Mouse (Mus musculus): ENCODE measurements at regions not wholly inside any gene's neighbourhood (a gene's known extent, or its start where the extent isn't known, plus 50 kb on each side); places are given as distances from the start of the nearest gene placed in this dataset.

DNA sequence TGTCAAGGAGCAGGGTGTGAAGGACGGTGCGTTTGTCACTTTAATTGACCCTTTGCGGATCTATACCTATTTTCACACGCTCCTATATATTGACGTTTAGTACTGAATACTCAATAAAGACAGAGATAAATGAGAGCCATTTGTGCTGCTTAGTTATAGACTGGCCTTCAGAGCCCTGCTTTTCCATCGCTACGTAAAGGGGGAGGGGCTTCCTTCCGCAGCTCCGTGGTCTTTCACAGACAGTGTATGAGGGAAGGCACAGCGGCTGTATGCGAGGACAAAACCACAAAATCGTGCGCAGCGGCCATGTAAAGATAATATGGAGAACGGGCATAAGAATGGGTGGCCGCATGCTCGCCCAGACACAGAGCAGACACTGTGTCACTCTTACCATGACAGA is 58.4 kb upstream of the Pced1b start:
- Histone ChIP-seq H3K4me3 (replicated peaks) (no peak overlapping the region), H3K9me3 (replicated peaks) (no peaks in the 10 kb centered on the region), H3K27ac (replicated peaks) (no peak overlapping the region), H3K36me3 (no peaks in the 10 kb centered on the region), H3K27me3 (no peaks in the 10 kb centered on the region), H3K4me2 (replicated peaks) (no peak overlapping the region), H3K9ac (no peak overlapping the region), H3K4me1 (no peaks in the 10 kb centered on the region)
- no peak for ATAC-seq (ENCODE audit: insufficient number of reproducible peaks, low FRiP score, low TSS enrichment, low read depth)
- 76% methylated on average over 17 of the region's 17 CpGs for WGBS

DNA sequence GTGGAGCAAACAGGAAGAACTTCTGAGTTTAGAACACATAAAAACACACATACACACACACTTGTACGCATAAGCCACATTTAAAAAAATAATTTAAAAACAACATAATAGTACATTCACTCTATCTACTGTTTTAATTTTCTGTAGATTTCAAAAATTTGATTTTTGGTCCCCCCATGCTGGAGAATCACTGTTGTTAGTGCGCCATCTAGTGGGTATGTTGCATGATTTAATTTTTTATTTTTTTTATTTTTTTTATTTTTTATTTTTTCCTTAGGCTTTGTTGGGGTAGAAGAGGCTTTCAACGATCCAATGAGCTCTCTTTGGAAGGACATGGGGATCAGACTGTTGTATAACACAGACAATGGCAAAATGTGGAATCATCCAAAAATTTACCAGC is 59.1 kb upstream of the Pced1b start:
- WGBS, result 35% methylated on average over 3 of the region's 3 CpGs
- Histone ChIP-seq H3K36me3 (no peaks in the 10 kb centered on the region), H3K9me3 (replicated peaks) (no peaks in the 10 kb centered on the region), H3K27me3 (no peaks in the 10 kb centered on the region), H3K27ac (replicated peaks) (no peak overlapping the region), H3K4me3 (replicated peaks) (no peak overlapping the region), H3K9ac (no peak overlapping the region), H3K4me1 (no peaks in the 10 kb centered on the region), H3K4me2 (replicated peaks) (no peak overlapping the region)
- ATAC-seq (ENCODE audit: insufficient number of reproducible peaks, low FRiP score, low TSS enrichment, low read depth), result no peak

DNA sequence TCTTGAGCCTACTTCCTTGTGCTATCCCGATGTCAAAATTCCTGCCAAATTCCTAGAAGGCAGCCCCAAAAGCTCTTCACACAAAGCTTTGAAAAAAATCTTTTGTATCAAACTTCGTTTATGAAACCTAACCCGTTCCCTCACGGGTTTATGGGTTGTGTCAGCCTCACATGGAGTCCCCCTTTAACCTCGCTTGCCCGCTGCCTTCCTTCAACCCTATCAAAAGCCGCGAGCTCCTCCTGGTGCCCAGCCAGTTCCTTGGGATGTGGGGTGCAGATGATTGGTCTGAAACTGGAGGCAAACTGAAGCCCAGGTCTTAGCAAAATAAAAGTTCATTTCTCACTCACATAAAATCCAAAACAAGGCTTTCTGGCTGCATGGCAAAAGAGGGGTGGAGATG is 60.9 kb upstream of the Pced1b start:
- no peaks in the 10 kb centered on the region for H3K9me3 ChIP-seq (replicated peaks)
- H3K4me3 ChIP-seq (replicated peaks), result no peak overlapping the region
- 0 out of 2 replicates have a peak, but pooled peaks cover 2% of the 10 kb centered on the region for H3K4me1 ChIP-seq
- no peak overlapping the region for H3K4me2 ChIP-seq (replicated peaks)
- no peaks in the 10 kb centered on the region for H3K27me3 ChIP-seq
- no peak overlapping the region for H3K27ac ChIP-seq (replicated peaks)
- no peaks in the 10 kb centered on the region for H3K36me3 ChIP-seq
- no peak overlapping the region for H3K9ac ChIP-seq
- no peak for ATAC-seq (ENCODE audit: insufficient number of reproducible peaks, low FRiP score, low TSS enrichment, low read depth)
- 51% methylated on average over 8 of the region's 8 CpGs for WGBS

DNA sequence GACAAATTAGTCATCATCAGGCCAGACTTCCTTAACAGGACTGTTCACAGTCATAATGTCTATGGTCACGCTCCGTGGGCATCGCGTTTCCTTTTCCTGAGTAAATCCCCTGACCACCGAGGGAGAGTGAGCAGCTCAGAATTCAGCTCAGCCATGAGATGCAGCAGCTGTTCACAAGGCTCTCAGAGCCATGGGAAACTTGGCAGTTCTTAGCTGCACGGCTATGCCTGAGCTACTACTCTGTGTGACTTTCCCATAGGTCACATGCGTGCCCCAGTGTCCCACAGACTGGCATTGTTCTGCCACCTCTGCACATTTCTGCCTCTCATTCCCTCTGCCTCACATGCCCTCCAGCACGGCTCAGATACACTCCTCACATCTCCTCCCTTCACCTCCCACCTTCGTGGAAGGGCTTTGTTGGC is 64.3 kb upstream of the Pced1b start:
- 25% methylated on average over 9 of the region's 9 CpGs for WGBS
- no peak overlapping the region for H3K4me3 ChIP-seq (replicated peaks)
- H3K9ac ChIP-seq, result no peak overlapping the region
- H3K36me3 ChIP-seq, result no peaks in the 10 kb centered on the region
- 0 out of 2 replicates have a peak, but pooled peaks cover 7% of the 10 kb centered on the region for H3K4me1 ChIP-seq
- H3K4me2 ChIP-seq (replicated peaks), result no peak overlapping the region
- no peak overlapping the region for H3K27ac ChIP-seq (replicated peaks)
- no peaks in the 10 kb centered on the region for H3K9me3 ChIP-seq (replicated peaks)
- no peaks in the 10 kb centered on the region for H3K27me3 ChIP-seq
- ATAC-seq (ENCODE audit: insufficient number of reproducible peaks, low FRiP score, low TSS enrichment, low read depth), result peak; percentile 78; the same call in 1 of the 2 replicates

DNA sequence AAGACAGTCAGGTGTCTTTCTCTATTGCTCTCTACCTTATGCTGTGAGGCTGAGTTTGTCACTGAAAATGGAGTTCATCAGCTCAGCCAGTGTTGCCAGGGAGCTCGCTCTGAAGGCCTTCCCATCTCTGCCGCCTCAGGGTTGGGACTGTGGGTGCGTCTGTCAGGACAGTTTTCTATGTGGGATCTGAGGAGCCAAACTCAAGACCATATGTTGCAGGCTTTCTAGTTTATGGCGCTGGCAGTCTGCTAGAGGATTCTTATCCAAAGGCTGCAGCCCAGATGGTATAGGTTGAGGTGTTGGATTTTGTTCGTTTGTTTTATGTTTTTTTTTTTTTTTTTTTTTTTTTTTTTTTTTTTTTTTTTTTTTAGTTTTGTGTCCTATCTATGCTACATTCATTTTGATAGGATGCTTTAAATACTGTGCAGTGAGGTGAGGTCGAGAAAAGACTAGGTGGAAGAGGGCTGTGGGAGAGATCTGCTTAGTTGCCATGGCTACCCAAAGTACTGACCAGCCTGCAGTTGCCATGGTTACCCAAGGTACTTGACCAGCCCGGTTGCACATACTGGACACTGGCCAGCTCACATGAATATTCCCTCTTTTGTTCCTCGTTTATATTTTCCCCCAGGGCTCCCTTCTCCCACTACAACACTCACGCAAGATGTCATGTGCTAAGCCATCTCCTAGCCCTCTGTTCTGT is 65.8 kb upstream of the Pced1b start:
- Histone ChIP-seq H3K27ac (replicated peaks) (no peak overlapping the region), H3K4me2 (replicated peaks) (no peak overlapping the region), H3K36me3 (no peaks in the 10 kb centered on the region), H3K4me1 (0 out of 2 replicates have a peak, but pooled peaks cover 7% of the 10 kb centered on the region), H3K9me3 (replicated peaks) (no peaks in the 10 kb centered on the region), H3K4me3 (replicated peaks) (no peak overlapping the region), H3K27me3 (no peaks in the 10 kb centered on the region), H3K9ac (no peak overlapping the region)
- 61% methylated on average over 9 of the region's 9 CpGs for WGBS
- ATAC-seq (ENCODE audit: insufficient number of reproducible peaks, low FRiP score, low TSS enrichment, low read depth), result no peak

DNA sequence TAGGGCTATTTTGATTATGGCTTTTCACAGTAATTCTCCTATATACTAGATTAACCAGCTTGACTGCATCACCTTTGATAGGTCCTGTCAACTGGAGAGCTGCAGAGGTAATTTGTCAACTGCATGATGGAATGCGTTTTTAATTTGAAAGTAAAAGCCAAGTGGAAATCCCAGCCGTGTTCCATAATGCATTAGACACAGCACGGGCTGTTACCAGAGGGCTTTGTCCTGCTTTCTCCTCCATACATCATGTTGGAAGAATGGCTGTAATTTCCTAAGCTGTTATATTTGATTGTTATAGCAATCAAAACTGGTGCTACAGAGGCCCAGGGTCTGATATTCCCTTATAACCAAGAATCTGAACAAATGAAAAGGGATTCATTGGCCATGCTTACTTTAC is 68.6 kb upstream of the Pced1b start:
- Histone ChIP-seq H3K27ac (replicated peaks) (0 out of 2 replicates have a peak overlapping the region, but pooled peaks have one; percentile 4), H3K4me3 (replicated peaks) (no peak overlapping the region), H3K4me1 (0 out of 2 replicates have a peak, but pooled peaks cover 7% of the 10 kb centered on the region), H3K36me3 (no peaks in the 10 kb centered on the region), H3K9me3 (replicated peaks) (no peaks in the 10 kb centered on the region), H3K27me3 (no peaks in the 10 kb centered on the region), H3K4me2 (replicated peaks) (no peak overlapping the region), H3K9ac (no peak overlapping the region)
- no peak for ATAC-seq (ENCODE audit: insufficient number of reproducible peaks, low FRiP score, low TSS enrichment, low read depth)
- WGBS, result 25% methylated on average over 3 of the region's 3 CpGs

DNA sequence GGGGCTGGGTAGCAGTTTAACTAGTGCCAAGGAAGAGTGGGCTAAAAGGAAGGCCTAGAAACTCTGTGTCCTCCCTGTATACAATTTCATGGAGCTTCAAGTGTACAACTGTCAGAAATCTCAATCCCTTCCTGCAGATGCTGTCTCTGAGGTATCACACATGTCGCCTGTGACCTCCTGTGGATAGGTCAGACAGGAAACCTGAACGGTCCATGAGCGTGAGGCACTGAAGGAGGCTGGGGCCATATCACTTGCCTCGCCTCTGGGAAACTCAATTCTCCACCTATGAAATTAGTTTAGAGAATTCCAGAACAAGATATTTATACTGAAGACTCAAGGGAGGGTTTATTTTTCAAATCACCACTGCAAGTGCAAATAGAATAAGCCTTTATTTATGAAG is 69.1 kb upstream of the Pced1b start:
- Histone ChIP-seq H3K4me1 (0 out of 2 replicates have a peak, but pooled peaks cover 7% of the 10 kb centered on the region), H3K27me3 (no peaks in the 10 kb centered on the region), H3K36me3 (no peaks in the 10 kb centered on the region), H3K27ac (replicated peaks) (no peak overlapping the region), H3K4me3 (replicated peaks) (no peak overlapping the region), H3K9ac (no peak overlapping the region), H3K9me3 (replicated peaks) (no peaks in the 10 kb centered on the region), H3K4me2 (replicated peaks) (no peak overlapping the region)
- ATAC-seq (ENCODE audit: insufficient number of reproducible peaks, low FRiP score, low TSS enrichment, low read depth), result no peak
- 32% methylated on average over 4 of the region's 4 CpGs for WGBS

DNA sequence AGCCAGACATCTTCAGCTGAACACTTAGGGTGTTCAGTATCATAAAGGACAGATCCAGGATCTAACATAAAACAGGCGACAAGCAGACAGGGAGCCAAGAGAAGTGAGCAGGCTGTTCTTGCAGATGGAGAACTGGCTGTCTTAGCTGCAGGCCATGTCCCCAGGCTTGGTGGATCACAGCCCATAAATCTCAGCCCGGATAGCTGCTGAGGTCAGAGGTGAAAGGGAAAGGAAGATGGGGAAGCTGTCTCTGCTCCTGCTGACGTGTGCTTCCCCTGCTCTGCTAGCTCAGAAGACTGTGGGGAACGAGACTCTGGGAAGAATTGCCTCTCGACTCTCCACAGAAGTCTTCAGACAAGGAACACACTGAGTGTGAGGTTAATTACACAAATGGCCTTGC is 71.9 kb upstream of the Pced1b start:
- Histone ChIP-seq H3K4me3 (replicated peaks) (no peak overlapping the region), H3K4me1 (no peaks in the 10 kb centered on the region), H3K9ac (no peak overlapping the region), H3K4me2 (replicated peaks) (no peak overlapping the region), H3K27me3 (no peaks in the 10 kb centered on the region), H3K36me3 (no peaks in the 10 kb centered on the region), H3K27ac (replicated peaks) (no peak overlapping the region), H3K9me3 (replicated peaks) (no peaks in the 10 kb centered on the region)
- 32% methylated on average over 5 of the region's 5 CpGs for WGBS
- no peak for ATAC-seq (ENCODE audit: insufficient number of reproducible peaks, low FRiP score, low TSS enrichment, low read depth)

DNA sequence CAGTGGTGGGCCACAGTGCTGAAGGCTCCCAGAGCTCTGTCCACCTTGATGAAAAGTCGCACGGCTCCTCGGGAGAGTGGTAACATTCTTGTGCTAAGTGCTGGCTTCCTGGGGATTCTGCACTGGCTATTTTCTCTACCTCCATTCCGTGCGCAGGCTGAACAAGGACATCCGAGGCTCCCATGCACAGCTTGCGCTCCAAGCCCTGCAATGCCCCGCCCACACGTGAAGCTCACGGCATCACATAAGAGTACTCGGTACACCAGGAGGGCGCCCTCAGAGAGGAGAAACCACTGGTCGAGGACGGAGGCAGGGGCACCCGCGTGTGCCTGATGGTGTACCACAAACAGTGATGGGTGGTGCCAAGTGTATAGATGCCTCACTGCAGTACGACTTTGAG is 73.7 kb upstream of the Pced1b start:
- WGBS, result 76% methylated on average over 17 of the region's 17 CpGs
- H3K4me1 ChIP-seq, result no peaks in the 10 kb centered on the region
- no peak overlapping the region for H3K4me2 ChIP-seq (replicated peaks)
- no peak overlapping the region for H3K4me3 ChIP-seq (replicated peaks)
- ATAC-seq (ENCODE audit: insufficient number of reproducible peaks, low FRiP score, low TSS enrichment, low read depth), result no peak
- H3K9ac ChIP-seq, result no peak overlapping the region
- no peaks in the 10 kb centered on the region for H3K36me3 ChIP-seq
- H3K9me3 ChIP-seq (replicated peaks), result no peaks in the 10 kb centered on the region
- H3K27ac ChIP-seq (replicated peaks), result no peak overlapping the region
- no peaks in the 10 kb centered on the region for H3K27me3 ChIP-seq

DNA sequence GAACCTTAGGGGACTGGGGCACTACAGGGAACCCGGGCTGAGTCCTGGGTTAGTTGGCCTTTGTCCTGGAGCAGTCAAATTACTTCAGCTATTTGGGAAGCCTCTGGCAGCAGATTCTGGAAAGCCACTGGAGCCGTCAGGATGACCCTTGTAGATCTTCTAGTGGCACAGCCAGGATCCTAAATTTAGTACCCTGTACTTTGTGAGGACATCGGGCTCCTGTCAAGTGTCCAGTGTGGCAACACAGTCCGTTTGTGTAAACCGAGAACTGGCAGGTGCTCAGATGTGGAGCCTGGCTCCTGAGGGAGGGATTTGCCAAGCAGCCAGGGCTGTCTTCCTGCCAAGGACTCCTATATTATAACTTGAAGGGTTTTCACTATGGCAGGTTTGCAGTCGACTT is 76.8 kb upstream of the Pced1b start:
- Histone ChIP-seq H3K4me2 (replicated peaks) (no peak overlapping the region), H3K4me1 (no peaks in the 10 kb centered on the region), H3K36me3 (no peaks in the 10 kb centered on the region), H3K4me3 (replicated peaks) (no peak overlapping the region), H3K27ac (replicated peaks) (no peak overlapping the region), H3K9me3 (replicated peaks) (no peaks in the 10 kb centered on the region), H3K9ac (no peak overlapping the region), H3K27me3 (no peaks in the 10 kb centered on the region)
- no peak for ATAC-seq (ENCODE audit: insufficient number of reproducible peaks, low FRiP score, low TSS enrichment, low read depth)
- 68% methylated on average over 6 of the region's 6 CpGs for WGBS

DNA sequence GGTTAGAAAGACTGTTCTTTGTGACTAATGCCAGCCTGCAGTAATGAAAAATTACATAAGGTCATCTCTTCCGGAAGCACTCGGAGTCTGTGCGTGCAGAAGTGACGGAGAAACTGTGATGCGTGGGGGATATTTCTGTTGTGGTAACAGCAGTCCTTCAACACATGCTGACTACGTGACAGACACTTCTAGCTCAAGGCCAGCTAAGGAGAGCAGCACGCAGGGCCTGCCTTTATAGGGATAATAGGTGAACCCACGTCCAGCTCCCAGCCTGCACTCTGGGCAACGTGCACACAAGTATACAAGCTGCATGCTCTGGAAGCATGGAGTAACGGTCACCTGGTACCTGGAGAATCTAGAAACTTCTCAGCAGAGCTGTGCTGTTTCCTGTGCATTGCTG is 77.5 kb upstream of the Pced1b start:
- Histone ChIP-seq H3K36me3 (no peaks in the 10 kb centered on the region), H3K4me3 (replicated peaks) (no peak overlapping the region), H3K27ac (replicated peaks) (no peak overlapping the region), H3K27me3 (no peaks in the 10 kb centered on the region), H3K9ac (no peak overlapping the region), H3K4me2 (replicated peaks) (no peak overlapping the region), H3K4me1 (no peaks in the 10 kb centered on the region), H3K9me3 (replicated peaks) (no peaks in the 10 kb centered on the region)
- 80% methylated on average over 10 of the region's 10 CpGs for WGBS
- no peak for ATAC-seq (ENCODE audit: insufficient number of reproducible peaks, low FRiP score, low TSS enrichment, low read depth)

DNA sequence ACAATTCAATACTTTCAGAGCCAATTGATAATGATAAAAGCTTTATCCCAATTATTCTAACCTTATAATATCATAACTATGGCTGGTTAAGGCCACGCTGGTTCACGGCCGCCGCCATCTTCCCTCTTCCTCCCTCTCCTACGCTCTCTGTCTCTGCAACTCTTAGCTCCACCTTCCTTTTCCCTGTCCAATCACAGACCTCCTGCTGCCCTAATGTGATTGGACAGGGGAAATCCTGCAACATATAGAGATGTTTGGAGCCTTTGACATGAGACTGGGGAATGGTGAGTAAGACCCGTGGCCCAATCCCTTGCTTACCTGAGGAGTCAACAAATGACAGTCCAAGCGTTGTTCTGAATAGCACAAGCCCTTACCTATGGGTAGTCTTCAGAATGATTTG is 79.8 kb upstream of the Pced1b start:
- Histone ChIP-seq H3K4me2 (replicated peaks) (no peak overlapping the region), H3K9ac (no peak overlapping the region), H3K9me3 (replicated peaks) (no peaks in the 10 kb centered on the region), H3K4me3 (replicated peaks) (no peak overlapping the region), H3K27me3 (no peaks in the 10 kb centered on the region), H3K36me3 (no peaks in the 10 kb centered on the region), H3K4me1 (no peaks in the 10 kb centered on the region), H3K27ac (replicated peaks) (no peak overlapping the region)
- no peak for ATAC-seq (ENCODE audit: insufficient number of reproducible peaks, low FRiP score, low TSS enrichment, low read depth)
- WGBS, result 96% methylated on average over 7 of the region's 7 CpGs

Data from embryonic facial prominence, embryonic 15.5 days (tissue).